Mouse (Mus musculus) embryonic fibroblast, embryonic 13.5 days (primary cell): Measurements from ENCODE around the gene Krt35.

Experiments used
- CTCF ChIP-seq: IDR thresholded peaks from 2 replicates; pipeline ENCODE4 v1.5.1; 2011; ENCODE audit warnings: mild to moderate bottlenecking, control low read depth, low read length, moderate library complexity, borderline replicate concordance; ENCODE audit not compliant: insufficient read depth
- POLR2A ChIP-seq: IDR thresholded peaks from 2 replicates; pipeline ENCODE4 v1.6.1; 2011; ENCODE audit warnings: low read depth, mild to moderate bottlenecking, control low read depth, low read length, moderate library complexity

- TF ChIP-seq CTCF (no peak), POLR2A (no peak)
Observed at GRCm38 (mm10) chr11:100047193-100047592, 48.8 kb downstream of the Krt35 start.
